Mouse (Mus musculus) bone marrow, adult 2 months (tissue): ENCODE data around the gene Syn3.

Experiments used
- CTCF ChIP-seq: fragments of 200-500 bp; IDR thresholded peaks from 2 replicates; pipeline ENCODE4 v1.5.1; 2011; ENCODE audit warnings: low read length, control low read depth; ENCODE audit not compliant: control insufficient read depth, insufficient read depth
- POLR2A ChIP-seq: fragments of 200-500 bp; IDR thresholded peaks from 2 replicates; pipeline ENCODE4 v1.6.1; 2011; ENCODE audit warnings: low read depth, mild to moderate bottlenecking, control low read depth, low read length, borderline replicate concordance; ENCODE audit not compliant: control insufficient read depth

- TF ChIP-seq CTCF (peak; percentile 50; the same call in 1 of the 2 replicates), POLR2A (peak; percentile 25; the same call in 1 of the 2 replicates)
Observed at GRCm38 (mm10) chr10:86498673-86499391, at the start of gene Syn3.
